Mouse (Mus musculus): ENCODE results near the gene Eftud2. TPM values are rescaled to one million over a fixed set of nuclear protein-coding genes. Genes with fewer than 3 reads are reported as not detected.

The Eftud2 gene
- polyA plus RNA-seq (2021; fragmentation: Nextera tagmentation), result 57.3 and 64.5 TPM in 2 replicates
- long read RNA-seq, experiment 1, transcript Eftud2-201 (28 exons, 3,324 nt), result major isoform, 292 of 393 reads
- long read RNA-seq, experiment 1, partial matches to known transcripts, result 62 of 393 reads
- long read RNA-seq, experiment 1, other reads (novel, unspliced or antisense), result 37 of 393 reads
- long read RNA-seq, experiment 2, transcript Eftud2-201 (28 exons, 3,324 nt), result major isoform, 38 of 77 reads
- long read RNA-seq, experiment 2, partial matches to known transcripts, result 35 of 77 reads
- long read RNA-seq, experiment 2, other reads (novel, unspliced or antisense), result 3 of 77 reads

GRCm38 (mm10) chr11:102880585-102881313, at the start of gene Eftud2, which contains the start of gene Ccdc103:
Gene Eftud2 (minus strand): TSS chr11:102880985.
Gene Ccdc103 (plus strand): TSS chr11:102881204.

GRCm38 (mm10) chr11:102924557-102925350, 44.0 kb upstream of the Eftud2 start, which contains the start of gene Kif18b:
Gene Kif18b (minus strand): TSS chr11:102925124.

GRCm38 (mm10) chr11:102900763-102901162, 20.0 kb upstream of the Eftud2 start, which contains the start of gene Gfap:
Gene Gfap (minus strand): TSS chr11:102900912.

GRCm38 (mm10) chr11:102884616-102885219, 3.9 kb upstream of the Eftud2 start, which contains the start of gene Fam187a:
Gene Fam187a (plus strand): TSS chr11:102885169.

GRCm38 (mm10) chr11:102835549-102835948, 45.2 kb downstream of the Eftud2 start, which contains the start of gene Higd1b:
Gene Higd1b (plus strand): TSS chr11:102835849.

GRCm38 (mm10) chr11:102819021-102819782, 61.6 kb downstream of the Eftud2 start, which contains the start of gene Gjc1:
Gene Gjc1 (minus strand): TSS chr11:102819700.

Other genes with a start within 250 kb of the Eftud2 start
- gene Meioc, start 217.3 kb downstream of the Eftud2 start, polyA plus RNA-seq (2021; fragmentation: Nextera tagmentation), result 0.05 and 0.07 TPM in 2 replicates
- gene Ccdc43, start 183.2 kb downstream of the Eftud2 start, polyA plus RNA-seq (2021; fragmentation: Nextera tagmentation), result 31.4 and 33.9 TPM in 2 replicates
- gene Adam11, start 119.5 kb downstream of the Eftud2 start, polyA plus RNA-seq (2021; fragmentation: Nextera tagmentation), result 17.7 and 20.0 TPM in 2 replicates
- gene Gjc1, start 61.3 kb downstream of the Eftud2 start, polyA plus RNA-seq (2021; fragmentation: Nextera tagmentation), result 0.73 and 1.3 TPM in 2 replicates
- 9.7 and 14.4 TPM in 2 replicates for gene Higd1b, start 45.1 kb downstream of the Eftud2 start, polyA plus RNA-seq (2021; fragmentation: Nextera tagmentation)
- 3.9 and 5.6 TPM in 2 replicates for gene Ccdc103, start 219 bp upstream of the Eftud2 start, polyA plus RNA-seq (2021; fragmentation: Nextera tagmentation)
- not detected in 2 replicates for gene Fam187a, start 4.2 kb upstream of the Eftud2 start, polyA plus RNA-seq (2021; fragmentation: Nextera tagmentation)
- gene Gfap, start 19.9 kb upstream of the Eftud2 start, polyA plus RNA-seq (2021; fragmentation: Nextera tagmentation), result 54.0 and 58.4 TPM in 2 replicates
- 0.06 TPM in 1 of 2 replicates, not detected in the other for gene Kif18b, start 44.1 kb upstream of the Eftud2 start, polyA plus RNA-seq (2021; fragmentation: Nextera tagmentation)
- gene C1ql1, start 65.7 kb upstream of the Eftud2 start, polyA plus RNA-seq (2021; fragmentation: Nextera tagmentation), result 1.5 and 13.5 TPM in 2 replicates
- gene Nmt1, start 147.2 kb upstream of the Eftud2 start, polyA plus RNA-seq (2021; fragmentation: Nextera tagmentation), result 250 and 262 TPM in 2 replicates
- gene Dcakd, start 147.3 kb upstream of the Eftud2 start, polyA plus RNA-seq (2021; fragmentation: Nextera tagmentation), result 16.0 and 42.8 TPM in 2 replicates
- gene Plcd3, start 220.7 kb upstream of the Eftud2 start, polyA plus RNA-seq (2021; fragmentation: Nextera tagmentation), result 3.2 and 7.0 TPM in 2 replicates
- gene Acbd4, start 220.7 kb upstream of the Eftud2 start, polyA plus RNA-seq (2021; fragmentation: Nextera tagmentation), result 47.7 and 48.6 TPM in 2 replicates
- 5.2 and 6.1 TPM in 2 replicates for gene Hexim1, start 235.2 kb upstream of the Eftud2 start, polyA plus RNA-seq (2021; fragmentation: Nextera tagmentation)